20 mouse cellular contexts compared by ENCODE assay signal in the genomic region with DNA sequence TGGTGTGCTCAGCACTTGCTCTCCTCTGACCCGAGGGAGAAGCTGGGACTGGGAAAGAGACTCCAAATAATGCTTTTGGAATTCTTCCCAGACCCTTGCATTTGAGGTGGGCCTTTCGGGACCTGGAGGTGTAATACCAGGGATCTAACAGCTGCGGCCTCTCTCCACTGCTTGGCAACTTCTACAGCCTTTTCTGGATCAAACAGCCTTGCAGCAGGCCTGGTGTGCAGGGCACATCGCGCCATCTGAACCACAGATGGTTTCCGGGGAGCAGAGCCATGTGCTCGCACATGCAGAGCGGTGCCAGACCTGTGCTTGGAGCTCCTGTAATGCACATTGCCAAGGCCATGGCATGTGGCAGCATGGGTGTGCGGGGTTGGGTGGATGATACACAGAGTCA.
DNase-seq lines count a peak whose midpoint lies in the region; ATAC-seq and TF ChIP-seq lines count a peak whose summit lies in the region.
"Had no signal": no experiment of that assay in that cellular context is flagged by ENCODE, and none has a peak within 500 bp of the region (broad histone marks: within the 10 kb centered on the region; RNA-seq: fewer than 3 reads in every experiment).

No protein-coding gene starts in this region.

- H3K9ac ChIP-seq in midbrain, postnatal 0 days (replicated peaks; ENCODE audit: low read length, poor library complexity, severe bottlenecking), result no peak overlapping the region
- no peak overlapping the region for H3K9ac ChIP-seq in midbrain, embryonic 16.5 days (ENCODE audit: low read depth, low read length)
- no peak overlapping the region for H3K9ac ChIP-seq in limb, embryonic 15.5 days
- H3K9ac ChIP-seq: liver, embryonic 12.5 days; neural tube, embryonic 12.5 days had no signal

- no peaks in the 10 kb centered on the region for H3K36me3 ChIP-seq in midbrain, postnatal 0 days (ENCODE audit: insufficient read depth, low read length)
- H3K36me3 ChIP-seq in midbrain, embryonic 16.5 days (ENCODE audit: control insufficient read depth, insufficient read depth, low read length), result no peaks in the 10 kb centered on the region
- no peaks in the 10 kb centered on the region for H3K36me3 ChIP-seq in limb, embryonic 15.5 days
- H3K36me3 ChIP-seq: heart, embryonic 10.5 days; liver, embryonic 12.5 days; neural tube, embryonic 12.5 days had no signal

- no peaks in the 10 kb centered on the region for H3K9me3 ChIP-seq in midbrain, postnatal 0 days (ENCODE audit: low read length)
- H3K9me3 ChIP-seq in midbrain, embryonic 16.5 days (replicated peaks; ENCODE audit: control insufficient read depth, low read length, poor library complexity, severe bottlenecking), result no peaks in the 10 kb centered on the region
- H3K9me3 ChIP-seq in limb, embryonic 15.5 days, result no peaks in the 10 kb centered on the region
- H3K9me3 ChIP-seq: heart, embryonic 10.5 days; liver, embryonic 12.5 days; neural tube, embryonic 12.5 days had no signal

- H3K27me3 ChIP-seq in midbrain, postnatal 0 days (ENCODE audit: insufficient read depth, low read length), result no peaks in the 10 kb centered on the region
- no peaks in the 10 kb centered on the region for H3K27me3 ChIP-seq in midbrain, embryonic 16.5 days (ENCODE audit: control insufficient read depth, insufficient read depth, low read depth, low read length)
- no peaks in the 10 kb centered on the region for H3K27me3 ChIP-seq in limb, embryonic 15.5 days
- H3K27me3 ChIP-seq: liver, embryonic 12.5 days; neural tube, embryonic 12.5 days had no signal

- TF ChIP-seq CTCF in midbrain, postnatal 0 days (IDR thresholded peaks at IDR 0.05), result no peak

- H3K4me2 ChIP-seq in midbrain, postnatal 0 days (ENCODE audit: low read depth, low read length, poor library complexity, severe bottlenecking), result no peak overlapping the region
- no peak overlapping the region for H3K4me2 ChIP-seq in midbrain, embryonic 16.5 days (ENCODE audit: low read length)
- H3K4me2 ChIP-seq in limb, embryonic 15.5 days, result no peak overlapping the region
- H3K4me2 ChIP-seq: liver, embryonic 12.5 days; midbrain, embryonic 11.5 days; neural tube, embryonic 12.5 days had no signal

- ATAC-seq in frontal cortex, adult (ENCODE audit: low TSS enrichment), result peak; percentile 23; the same call in 1 of the 2 replicates
- ATAC-seq in midbrain, postnatal 0 days (ENCODE audit: low FRiP score), result no peak
- no peak for ATAC-seq in midbrain, embryonic 16.5 days
- ATAC-seq in limb, embryonic 15.5 days (ENCODE audit: insufficient number of reproducible peaks, low FRiP score, low TSS enrichment, low read depth), result peak; percentile 35; the same call in 1 of the 2 replicates
- ATAC-seq in inflammation-experienced regulatory T-cells, adult 6 months, result no peak
- ATAC-seq: liver, embryonic 12.5 days had no signal

- 79% methylated on average over 9 of the region's 9 CpGs for WGBS in midbrain, postnatal 0 days
- 81% methylated on average over 9 of the region's 9 CpGs for WGBS in midbrain, embryonic 16.5 days
- 51% methylated on average over 9 of the region's 9 CpGs for WGBS in limb, embryonic 15.5 days

- H3K4me1 ChIP-seq in midbrain, postnatal 0 days (ENCODE audit: insufficient read depth, low read length), result no peaks in the 10 kb centered on the region
- no peaks in the 10 kb centered on the region for H3K4me1 ChIP-seq in midbrain, embryonic 16.5 days (ENCODE audit: control insufficient read depth, insufficient read depth, low read length)
- peaks cover 12% of the 10 kb centered on the region; the same call in 1 of the 2 replicates for H3K4me1 ChIP-seq in limb, embryonic 15.5 days
- H3K4me1 ChIP-seq: liver, embryonic 12.5 days; neural tube, embryonic 12.5 days had no signal

- H3K4me3 ChIP-seq in midbrain, postnatal 0 days (ENCODE audit: low read depth, low read length), result no peak overlapping the region
- H3K4me3 ChIP-seq in midbrain, embryonic 16.5 days (ENCODE audit: low read depth, low read length), result no peak overlapping the region
- H3K4me3 ChIP-seq in limb, embryonic 15.5 days, result no peak overlapping the region
- H3K4me3 ChIP-seq: erythroblast, embryonic 14.5 days; gastrocnemius, adult 2 months; heart, embryonic 10.5 days; liver, embryonic 12.5 days; neural tube, embryonic 12.5 days had no signal

- no peak for DNase-seq in frontal cortex, postnatal 10 days (ENCODE audit: low spot score in 2 of 2)
- DNase-seq in midbrain, postnatal 0 days (ENCODE audit: low spot score), result peak; percentile 76
- peak; percentile 53 to 77 for DNase-seq in layer of hippocampus, adult 18-20 months (ENCODE audit: low spot score in 2 of 2)
- no peak for DNase-seq in ovary, postnatal 36 days (ENCODE audit: low spot score)
- DNase-seq: adrenal gland, postnatal 25 days; gastrocnemius, adult 2 months; heart, postnatal 36 days; lung, postnatal 10 days; right cerebral cortex, adult 18-20 months; spleen, adult 18-20 months; thymus, postnatal 36 days had no signal

- no peak overlapping the region for H3K27ac ChIP-seq in midbrain, postnatal 0 days (ENCODE audit: low read depth, low read length)
- no peak overlapping the region for H3K27ac ChIP-seq in midbrain, embryonic 16.5 days (ENCODE audit: low read length)
- H3K27ac ChIP-seq in limb, embryonic 15.5 days, result peak overlapping the region; percentile 64
- H3K27ac ChIP-seq: heart, embryonic 10.5 days; liver, embryonic 12.5 days; neural tube, embryonic 12.5 days had no signal

Comparison
In these comparisons a context has a peak if more than half of its experiments do, and no peak if none do; other contexts are left out.
1. ATAC-seq: peak in frontal cortex, adult (single experiment) and limb, embryonic 15.5 days (single experiment); none in midbrain, postnatal 0 days (single experiment), midbrain, embryonic 16.5 days (single experiment) and inflammation-experienced regulatory T-cells, adult 6 months (single experiment).
2. DNase-seq: peak in midbrain, postnatal 0 days (single experiment) and layer of hippocampus, adult 18-20 months (2 of 2); none in frontal cortex, postnatal 10 days (0 of 2) and ovary, postnatal 36 days (single experiment).